In genomic region chr2:118728337-118728736, GRCm38 (mm10) we compare ENCODE assay signal across 7 mouse cellular contexts. TPM values are rescaled to one million over a fixed set of nuclear protein-coding genes. Genes with fewer than 3 reads are reported as not detected.
A peak's percentile ranks its signal among the peaks of the same experiment; 100 is the strongest.
DNase-seq lines count a peak whose midpoint lies in the region; ATAC-seq and TF ChIP-seq lines count a peak whose summit lies in the region.

Gene Plcb2, minus strand, starts transcription at chr2:118728438.

- no peak within 1 kb of the TSS for H3K27ac ChIP-seq in testis, adult 2 months (ENCODE audit: control insufficient read depth, insufficient read depth, low read depth, low read length)
- peak within 1 kb of the TSS; percentile 74 for H3K27ac ChIP-seq in intestine, embryonic 16.5 days (ENCODE audit: low read length)

- peak within 1 kb of the TSS; percentile 42 for H3K9ac ChIP-seq in intestine, embryonic 16.5 days (ENCODE audit: low read depth, low read length)

- TF ChIP-seq POLR2A in testis, adult 2 months (IDR thresholded peaks at IDR 0.05; ENCODE audit: control insufficient read depth, low read depth, low read length): no peak

- H3K4me3 ChIP-seq in testis, adult 2 months (ENCODE audit: control insufficient read depth, low read depth, low read length): no peak within 1 kb of the TSS
- H3K4me3 ChIP-seq in intestine, embryonic 16.5 days (ENCODE audit: low read length): peak within 1 kb of the TSS; percentile 13; the same call in 1 of the 2 replicates

- peaks cover 18% of the 10 kb centered on the region for H3K4me1 ChIP-seq in testis, adult 2 months (ENCODE audit: control insufficient read depth, insufficient read depth, low read length)
- H3K4me1 ChIP-seq in intestine, embryonic 16.5 days (ENCODE audit: control insufficient read depth, insufficient read depth, low read length): peaks cover 15% of the 10 kb centered on the region

- ATAC-seq in intestine, embryonic 16.5 days: peak; percentile 75

- WGBS in intestine, embryonic 16.5 days: 14% methylated on average over 7 of the region's 7 CpGs

- peak within 1 kb of the TSS; percentile 37 for H3K4me2 ChIP-seq in intestine, embryonic 16.5 days (ENCODE audit: low read depth, low read length)

- DNase-seq in testis, postnatal 14 days (ENCODE audit: low spot score): no peak
- peak; percentile 66 to 73 for DNase-seq in lung, postnatal 4 days
- peak; percentile 25 for DNase-seq in yolk sac, embryonic 10.5 days (ENCODE audit: low spot score)
- no peak for DNase-seq in layer of hippocampus, postnatal 10 days (ENCODE audit: low spot score in 2 of 2)
- no peak for DNase-seq in frontal cortex, postnatal 36 days (ENCODE audit: low spot score in 2 of 2)

- no peaks in the 10 kb centered on the region for H3K36me3 ChIP-seq in testis, adult 2 months (ENCODE audit: control insufficient read depth, insufficient read depth, low read length)
- no peaks in the 10 kb centered on the region for H3K36me3 ChIP-seq in intestine, embryonic 16.5 days (ENCODE audit: control insufficient read depth, insufficient read depth, low read length)

- no peaks in the 10 kb centered on the region for H3K27me3 ChIP-seq in testis, adult 2 months (ENCODE audit: control insufficient read depth, insufficient read depth, low read length)
- peaks cover 4% of the 10 kb centered on the region; the same call in 1 of the 2 replicates for H3K27me3 ChIP-seq in intestine, embryonic 16.5 days (replicated peaks; ENCODE audit: control insufficient read depth, insufficient read depth, low read length)

- H3K9me3 ChIP-seq in intestine, embryonic 16.5 days (ENCODE audit: control insufficient read depth, low read length): no peaks in the 10 kb centered on the region

- no peak for TF ChIP-seq CTCF in testis, adult 2 months (IDR thresholded peaks at IDR 0.05; ENCODE audit: control insufficient read depth, insufficient read depth, insufficient replicate concordance, low read depth, low read length)

RNA-seq across cellular contexts. Expression of gene Plcb2, which starts in this region (rescaled TPM):
- polyA plus RNA-seq in testis, adult 2 months (2012; rRNA removed): 17.6 and 17.9 TPM in 2 replicates
- 0.99 and 1.3 TPM in 2 replicates for polyA plus RNA-seq in intestine, embryonic 16.5 days (2015; fragmentation: Nextera tagmentation; extraction: Ambion mirVana)
- total RNA-seq in layer of hippocampus, postnatal 10 days (2021): 1 to 10 TPM; 2.1 to 2.9 TPM

Comparison
In these comparisons a context has a peak if more than half of its experiments do, and no peak if none do; other contexts are left out.
1. DNase-seq: peak in lung, postnatal 4 days (2 of 2) and yolk sac, embryonic 10.5 days (single experiment); none in testis, postnatal 14 days (single experiment), layer of hippocampus, postnatal 10 days (0 of 2) and frontal cortex, postnatal 36 days (0 of 2).